Mouse (Mus musculus) stomach, postnatal 0 days (tissue): ENCODE data around the gene Fbln1. TPM values are rescaled to one million over a fixed set of nuclear protein-coding genes. Genes with fewer than 3 reads are reported as not detected.

Experiments used
- ATAC-seq: fragments of 200-750 bp; cut with Nextera tagmentation; 2 replicates; pipeline ENCODE4 v1.8.0; 2017; ENCODE audit not compliant: low FRiP score, low TSS enrichment
- DNase-seq: peaks from one replicate; pipeline ENCODE4 v3.0.0-alpha.2; 2016; ENCODE audit warnings: low spot score
- H3K27ac ChIP-seq: fragments of 300-500 bp; sonication (generic); replicated peaks from 2 replicates; pipeline ENCODE4 v1.5.1; 2014; ENCODE audit warnings: mild to moderate bottlenecking, control low read depth
- H3K27me3 ChIP-seq: fragments of 300-500 bp; sonication (generic); 2 replicates; pipeline ENCODE4 v1.6.1; 2014; ENCODE audit warnings: low read length; ENCODE audit not compliant: control insufficient read depth, insufficient read depth
- H3K36me3 ChIP-seq: fragments of 300-500 bp; sonication (generic); 2 replicates; pipeline ENCODE4 v1.6.1; 2014; ENCODE audit warnings: low read length, mixed read lengths; ENCODE audit not compliant: control insufficient read depth, insufficient read depth
- H3K4me1 ChIP-seq: fragments of 300-500 bp; sonication (generic); replicated peaks from 2 replicates; pipeline ENCODE4 v1.6.1; 2014; ENCODE audit warnings: antibody characterized with exemption; ENCODE audit not compliant: control insufficient read depth, insufficient read depth
- H3K4me2 ChIP-seq: fragments of 300-500 bp; sonication (generic); replicated peaks from 2 replicates; pipeline ENCODE4 v1.6.1; 2014; ENCODE audit warnings: low read depth, mild to moderate bottlenecking, control low read depth, moderate library complexity
- H3K4me3 ChIP-seq: fragments of 300-500 bp; sonication (generic); 2 replicates; pipeline ENCODE4 v1.5.1; 2014; ENCODE audit warnings: low read depth, low read length, control low read depth
- H3K9ac ChIP-seq: fragments of 300-500 bp; sonication (generic); 2 replicates; pipeline ENCODE4 v1.6.1; 2014; ENCODE audit warnings: mild to moderate bottlenecking, low read length, control low read depth, mixed read lengths
- H3K9me3 ChIP-seq: fragments of 300-500 bp; sonication (generic); 2 replicates; pipeline ENCODE4 v1.6.1; 2016; ENCODE audit warnings: low read length; ENCODE audit not compliant: control insufficient read depth
- CTCF ChIP-seq: IDR thresholded peaks from 2 replicates; pipeline ENCODE4 v1.5.1; 2016; ENCODE audit warnings: antibody characterized with exemption, low read depth, mild to moderate bottlenecking, moderate library complexity
- EP300 ChIP-seq: optimal IDR thresholded peaks from 2 replicates; pipeline ENCODE3; 2016; ENCODE audit warnings: antibody characterized with exemption
- WGBS: fragments of 180-500 bp; shearing (Covaris S2); extraction: QIAGEN DNeasy Blood & Tissue Kit; methylation state at CpG from one replicate; pipeline ENCODE4 v1.1.7; 2014; 5-methylcytosine and 5-hydroxymethylcytosine counted together
- polyA plus RNA-seq: library from polyadenylated mRNA; unstranded; fragments of >200 nt; fragmentation: Nextera tagmentation; extraction: Ambion mirVana; gene quantifications from 2 replicates; pipeline ENCODE4 v1.2.1, GENCODE M21; 2015

Fbln1 gene
- polyA plus RNA-seq, 1 experiment from 2014 or later = 112 TPM

DNA sequence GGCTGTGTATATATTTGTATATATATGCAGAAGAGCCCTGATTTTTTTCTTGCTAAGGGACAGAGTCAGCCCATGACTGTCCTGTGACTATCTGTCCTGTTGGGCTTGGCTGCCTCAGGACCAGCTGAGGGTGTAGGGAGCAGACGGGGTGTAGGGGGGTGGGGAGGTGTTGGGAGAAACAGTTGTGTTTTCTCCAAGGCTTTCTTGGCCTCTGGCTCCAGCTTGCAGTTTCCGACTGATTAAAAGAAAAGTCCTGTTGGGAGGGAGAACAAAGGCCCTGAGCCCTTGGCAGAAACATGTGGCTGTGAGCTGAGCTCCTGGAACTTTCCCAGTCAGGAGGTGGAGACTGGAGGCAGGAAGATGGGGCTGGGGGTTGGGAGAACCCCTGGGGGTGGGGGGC is 2.0 kb downstream of the Fbln1 start:
- DNase-seq = peak; percentile 40
- H3K4me1 ChIP-seq = no peaks in the 10 kb centered on the region; the same call in 1 of the 2 replicates
- no peak for TF ChIP-seq CTCF
- TF ChIP-seq EP300 = no peak

DNA sequence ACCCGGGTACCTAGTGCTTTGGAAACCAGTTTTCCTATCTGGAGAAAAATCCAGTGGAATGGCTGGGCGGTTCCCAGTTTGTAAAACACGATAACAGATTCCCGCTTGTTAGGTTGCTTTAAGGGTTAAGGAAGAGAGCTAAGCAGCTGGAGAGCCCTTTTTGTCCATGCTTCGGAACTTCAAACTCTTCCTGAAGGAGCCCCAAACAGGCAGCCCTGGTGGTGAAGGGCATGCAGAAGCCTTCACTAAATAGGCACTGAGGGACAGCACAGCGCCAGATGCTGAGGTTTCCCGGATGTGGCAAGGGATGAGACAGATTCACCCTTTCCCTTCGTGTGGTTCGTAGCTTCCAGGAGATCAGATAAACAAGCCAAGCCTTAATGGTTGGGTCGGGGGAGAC is 2.6 kb downstream of the Fbln1 start:
- TF ChIP-seq EP300 (no peak), CTCF (0 out of 2 replicates have a peak, but pooled peaks have one; percentile 6)
- H3K9me3 ChIP-seq = no peaks in the 10 kb centered on the region
- 4% methylated on average over 10 of the region's 10 CpGs for WGBS
- H3K27me3 ChIP-seq = no peaks in the 10 kb centered on the region
- H3K27ac ChIP-seq = peak overlapping the region; percentile 87
- peak overlapping the region; percentile 48 for H3K9ac ChIP-seq
- H3K4me2 ChIP-seq = peak overlapping the region; percentile 94
- H3K36me3 ChIP-seq = no peaks in the 10 kb centered on the region
- ATAC-seq = no peak
- no peaks in the 10 kb centered on the region; the same call in 1 of the 2 replicates for H3K4me1 ChIP-seq
- DNase-seq = no peak
- H3K4me3 ChIP-seq = peak overlapping the region; percentile 53

More for the DNA sequence above, 2.0 kb downstream of the Fbln1 start:
- H3K27ac ChIP-seq = peak overlapping the region; percentile 87
- 7% methylated on average over 2 of the region's 2 CpGs for WGBS
- ATAC-seq = no peak
- H3K4me2 ChIP-seq = peak overlapping the region; percentile 94
- H3K36me3 ChIP-seq = no peaks in the 10 kb centered on the region
- H3K9ac ChIP-seq = peak overlapping the region; percentile 48
- peak overlapping the region; percentile 53 for H3K4me3 ChIP-seq
- no peaks in the 10 kb centered on the region for H3K27me3 ChIP-seq
- no peaks in the 10 kb centered on the region for H3K9me3 ChIP-seq

DNA sequence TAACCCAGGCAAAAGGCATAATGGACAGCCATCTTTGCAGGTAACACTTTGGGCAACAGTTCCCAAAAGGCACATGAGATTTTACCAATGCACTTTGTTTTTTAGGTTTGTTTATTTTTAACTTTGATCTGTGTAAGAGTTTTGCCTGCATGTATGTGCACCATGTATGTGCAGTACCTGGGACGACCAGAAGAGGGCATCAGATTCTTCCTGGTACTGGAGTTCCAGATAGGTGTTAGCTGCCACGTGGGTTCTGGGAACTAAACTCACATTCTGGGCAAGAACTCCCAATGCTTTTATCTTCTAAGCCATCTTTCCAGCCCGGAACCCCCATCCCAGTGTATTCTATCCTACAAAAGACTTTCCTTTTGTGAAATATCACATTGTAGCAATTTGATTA is 3.6 kb downstream of the Fbln1 start:
- no peaks in the 10 kb centered on the region; the same call in 1 of the 2 replicates for H3K4me1 ChIP-seq
- H3K27me3 ChIP-seq = no peaks in the 10 kb centered on the region
- no peaks in the 10 kb centered on the region for H3K9me3 ChIP-seq
- no peak overlapping the region for H3K4me2 ChIP-seq
- no peak overlapping the region for H3K9ac ChIP-seq
- 80% methylated on average over 3 of the region's 3 CpGs for WGBS
- no peak overlapping the region; the same call in 1 of the 2 replicates for H3K27ac ChIP-seq
- H3K4me3 ChIP-seq = no peak overlapping the region
- H3K36me3 ChIP-seq = no peaks in the 10 kb centered on the region
- ATAC-seq (no peak), DNase-seq (peak; percentile 54)
- TF ChIP-seq EP300 = no peak
- TF ChIP-seq CTCF = peak; percentile 67

DNA sequence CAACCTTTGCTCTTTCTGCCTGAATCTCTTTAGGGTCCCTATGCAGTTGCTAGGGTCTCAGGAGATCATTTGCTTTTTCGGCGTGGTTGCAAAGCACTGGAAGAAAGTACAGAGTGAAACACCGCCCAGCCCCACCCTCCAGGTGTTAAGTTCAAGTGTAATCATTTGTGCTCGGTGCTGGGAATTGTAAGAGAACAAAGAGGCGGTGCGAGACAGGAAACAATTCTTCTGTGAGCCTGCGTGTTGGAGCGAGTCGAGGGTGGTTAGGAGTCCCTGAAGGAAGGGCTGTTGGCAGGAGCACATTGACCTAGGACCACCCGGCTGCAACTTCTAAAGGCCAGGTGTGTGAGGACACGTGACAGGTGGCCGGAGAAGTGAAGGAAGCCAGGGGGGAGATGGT is 4.9 kb downstream of the Fbln1 start:
- 0 out of 2 replicates have a peak overlapping the region, but pooled peaks have one; percentile 1 for H3K4me3 ChIP-seq
- TF ChIP-seq CTCF (no peak), EP300 (no peak)
- no peaks in the 10 kb centered on the region for H3K27me3 ChIP-seq
- 53% methylated on average over 12 of the region's 12 CpGs for WGBS
- peak overlapping the region; percentile 34 for H3K4me2 ChIP-seq
- peak overlapping the region; percentile 81 for H3K27ac ChIP-seq
- H3K36me3 ChIP-seq = 0 out of 2 replicates have a peak, but pooled peaks cover 1% of the 10 kb centered on the region
- no peaks in the 10 kb centered on the region for H3K9me3 ChIP-seq
- H3K4me1 ChIP-seq = no peaks in the 10 kb centered on the region; the same call in 1 of the 2 replicates
- 0 out of 2 replicates have a peak overlapping the region, but pooled peaks have one; percentile 18 for H3K9ac ChIP-seq
- DNase-seq = peak; percentile 63
- ATAC-seq = peak; percentile 27; the same call in 1 of the 2 replicates

DNA sequence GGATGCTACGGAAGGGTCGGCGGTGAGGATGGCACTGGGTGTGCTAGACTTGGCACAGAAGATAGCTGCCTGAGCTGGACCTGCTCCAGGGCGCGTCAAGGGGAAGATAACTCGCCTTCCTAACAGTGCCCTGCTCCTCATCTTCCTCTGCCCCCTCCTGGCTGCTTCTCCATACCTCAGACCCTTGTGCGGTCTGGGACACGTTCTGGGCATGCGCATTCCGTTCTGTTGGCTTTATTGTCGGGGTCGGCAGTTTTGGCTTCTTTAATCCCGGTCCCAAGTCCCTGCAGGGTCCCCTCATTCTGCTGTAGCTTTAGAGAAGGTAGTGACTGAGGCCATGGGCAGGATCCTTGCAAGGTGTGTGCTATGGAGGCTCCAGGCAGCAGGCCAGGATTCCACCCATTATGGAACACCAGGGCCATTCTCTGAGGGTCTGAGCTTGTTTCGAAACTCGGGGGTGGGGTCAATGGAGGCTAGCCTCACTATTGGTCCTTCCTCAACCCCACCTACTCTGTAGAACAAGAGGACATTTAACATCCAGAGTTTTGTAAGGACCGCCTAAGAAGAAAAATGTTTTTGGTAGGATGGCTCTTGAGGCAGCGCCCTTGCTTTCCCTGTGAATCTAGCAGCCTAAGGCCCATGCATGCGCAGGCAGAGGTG is 5.5 kb downstream of the Fbln1 start:
- Histone ChIP-seq H3K4me3 (0 out of 2 replicates have a peak overlapping the region, but pooled peaks have one; percentile 1), H3K4me2 (peak overlapping the region; percentile 34; the same call in 1 of the 2 replicates)
- 0 out of 2 replicates have a peak, but pooled peaks have one; percentile 9 for TF ChIP-seq CTCF
- TF ChIP-seq EP300 = no peak

More for the DNA sequence above, 5.5 kb downstream of the Fbln1 start:
- ATAC-seq (0 out of 2 replicates have a peak, but pooled peaks have one; percentile 4), DNase-seq (no peak)
- Histone ChIP-seq H3K4me1 (no peaks in the 10 kb centered on the region; the same call in 1 of the 2 replicates), H3K27ac (peak overlapping the region; percentile 81), H3K9ac (no peak overlapping the region), H3K27me3 (no peaks in the 10 kb centered on the region), H3K9me3 (no peaks in the 10 kb centered on the region), H3K36me3 (0 out of 2 replicates have a peak, but pooled peaks cover 2% of the 10 kb centered on the region)
- WGBS = 75% methylated on average over 18 of the region's 18 CpGs
